Mouse (Mus musculus): ENCODE data around the gene Gpx3. TPM values are rescaled to one million over a fixed set of nuclear protein-coding genes. Genes with fewer than 3 reads are reported as not detected.
"Not testable (repeated sequence)": the region's sequence is repeated elsewhere in the genome, so short reads cannot be mapped to it uniquely, and the experiment has no call there.

Gene Gpx3
- polyA plus RNA-seq, 1 experiment: 2.0 TPM

DNA sequence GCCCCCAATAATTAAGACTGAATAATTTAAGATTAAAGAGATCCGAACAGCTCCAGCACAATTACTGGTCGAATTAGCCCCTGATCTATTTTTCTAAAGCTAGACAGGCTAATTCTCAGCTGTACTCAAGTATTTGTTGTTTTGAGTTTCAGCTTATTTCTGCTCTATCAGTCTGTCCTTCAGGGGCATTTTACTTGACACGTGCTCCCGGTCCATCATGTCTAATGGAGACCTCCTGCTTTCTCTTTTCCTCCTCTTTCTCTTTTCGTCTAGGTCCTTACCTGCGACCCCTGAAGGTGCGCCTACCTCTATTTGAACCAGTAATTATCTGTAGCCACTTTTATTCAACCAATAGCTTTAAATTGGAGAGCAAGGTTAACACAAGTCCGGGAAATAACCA, 52.5 kb downstream of the Gpx3 start:
- H3K27me3 ChIP-seq (ENCODE audit: control insufficient read depth, insufficient read depth, insufficient read length): no peaks in the 10 kb centered on the region
- no peak for TF ChIP-seq MYOG (IDR thresholded peaks at IDR 0.05; ENCODE audit: control insufficient read depth, extremely low read depth, insufficient read length)
- no peak for TF ChIP-seq MYOD1 (IDR thresholded peaks at IDR 0.05; ENCODE audit: control insufficient read depth, insufficient read length, low read depth)
- TF ChIP-seq CTCF (IDR thresholded peaks at IDR 0.05; ENCODE audit: control insufficient read depth, insufficient read depth, insufficient read length): no peak
- no peak for TF ChIP-seq FOSL1 (IDR thresholded peaks at IDR 0.05; ENCODE audit: insufficient read depth, low read length, poor library complexity, severe bottlenecking)
- no peak for TF ChIP-seq USF1 (IDR thresholded peaks at IDR 0.05; ENCODE audit: low read depth)
- TF ChIP-seq MAX (IDR thresholded peaks at IDR 0.05): no peak
- TF ChIP-seq CEBPB (IDR thresholded peaks at IDR 0.05; ENCODE audit: low read depth): no peak
- H3K4me3 ChIP-seq (ENCODE audit: insufficient read depth, poor library complexity, severe bottlenecking): no peak overlapping the region
- no peaks in the 10 kb centered on the region for H3K36me3 ChIP-seq (ENCODE audit: control insufficient read depth, insufficient read depth)
- H3K79me2 ChIP-seq (ENCODE audit: control insufficient read depth, insufficient read depth): peaks cover 58% of the 10 kb centered on the region
- H3ac ChIP-seq (ENCODE audit: control insufficient read depth, insufficient read length, low read depth): no peak overlapping the region
- peaks cover 29% of the 10 kb centered on the region for H3K79me3 ChIP-seq (ENCODE audit: low read depth)

DNA sequence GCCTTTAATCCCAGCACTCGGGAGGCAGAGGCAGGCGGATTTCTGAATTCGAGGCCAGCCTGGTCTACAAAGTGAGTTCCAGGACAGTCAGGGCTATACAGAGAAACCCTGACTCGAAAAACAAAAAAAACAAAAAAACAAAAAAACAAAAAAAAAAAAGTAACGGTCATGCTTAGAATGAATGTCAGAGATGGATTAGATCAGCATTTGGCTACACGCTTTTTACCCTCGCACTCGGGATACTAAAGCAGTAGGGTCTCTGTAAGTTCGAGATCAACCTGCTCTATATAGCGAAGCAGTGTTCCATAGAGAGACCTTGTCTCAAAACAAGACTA, 53.1 kb downstream of the Gpx3 start:
- Histone ChIP-seq H3ac (ENCODE audit: control insufficient read depth, insufficient read length, low read depth) (peak overlapping the region; percentile 94), H3K79me2 (ENCODE audit: control insufficient read depth, insufficient read depth) (peaks cover 54% of the 10 kb centered on the region), H3K4me3 (ENCODE audit: insufficient read depth, poor library complexity, severe bottlenecking) (peak overlapping the region; percentile 59), H3K79me3 (ENCODE audit: low read depth) (peaks cover 29% of the 10 kb centered on the region)
- H3K36me3 ChIP-seq (ENCODE audit: control insufficient read depth, insufficient read depth); H3K27me3 ChIP-seq (ENCODE audit: control insufficient read depth, insufficient read depth, insufficient read length): not testable (repeated sequence)

DNA sequence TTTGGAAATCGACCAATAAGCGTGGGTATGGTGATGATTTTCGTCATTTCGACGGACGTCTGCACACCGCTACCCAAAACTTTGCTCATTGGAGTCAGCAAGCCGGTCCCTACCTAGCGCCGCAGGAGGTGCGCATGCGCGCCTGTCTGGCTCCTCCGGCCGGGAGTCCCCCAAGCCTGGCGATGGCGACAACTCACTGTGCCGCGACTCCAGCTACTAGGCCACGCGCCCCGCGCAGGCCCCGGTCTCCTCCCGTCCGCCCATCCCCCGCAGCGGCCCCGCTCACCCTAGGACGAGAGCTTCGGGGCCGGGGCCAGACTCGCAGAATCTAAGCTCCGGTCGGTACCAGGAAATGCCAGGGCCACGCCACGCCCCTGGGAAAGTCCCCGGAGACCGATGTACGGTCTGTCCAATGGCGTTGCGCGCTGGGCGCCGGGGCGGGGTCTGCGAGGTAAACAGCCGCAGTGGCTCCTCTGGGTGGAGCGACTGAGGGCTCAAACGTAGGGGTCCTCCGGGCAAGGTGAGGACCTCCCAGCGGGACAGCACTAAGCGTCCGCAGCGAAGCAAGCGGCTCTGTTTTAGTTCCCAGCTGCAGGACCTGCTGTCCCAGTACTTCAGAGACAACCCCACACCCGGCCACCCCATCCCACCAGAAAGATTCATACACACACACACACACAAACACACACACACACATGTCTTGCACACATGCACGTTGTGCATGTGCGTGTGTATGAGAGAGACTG, 53.7 kb downstream of the Gpx3 start:
- Histone ChIP-seq H3K36me3 (ENCODE audit: control insufficient read depth, insufficient read depth) (no peaks in the 10 kb centered on the region), H3K79me3 (ENCODE audit: low read depth) (peaks cover 29% of the 10 kb centered on the region), H3K27me3 (ENCODE audit: control insufficient read depth, insufficient read depth, insufficient read length) (no peaks in the 10 kb centered on the region), H3K79me2 (ENCODE audit: control insufficient read depth, insufficient read depth) (peaks cover 49% of the 10 kb centered on the region), H3K4me3 (ENCODE audit: insufficient read depth, poor library complexity, severe bottlenecking) (peak overlapping the region; percentile 59), H3ac (ENCODE audit: control insufficient read depth, insufficient read length, low read depth) (peak overlapping the region; percentile 94)
- TF ChIP-seq CEBPB (IDR thresholded peaks at IDR 0.05; ENCODE audit: low read depth): no peak
- no peak for TF ChIP-seq MYOD1 (IDR thresholded peaks at IDR 0.05; ENCODE audit: control insufficient read depth, insufficient read length, low read depth)
- no peak for TF ChIP-seq MYOG (IDR thresholded peaks at IDR 0.05; ENCODE audit: control insufficient read depth, extremely low read depth, insufficient read length)
- TF ChIP-seq USF1 (IDR thresholded peaks at IDR 0.05; ENCODE audit: low read depth): no peak

DNA sequence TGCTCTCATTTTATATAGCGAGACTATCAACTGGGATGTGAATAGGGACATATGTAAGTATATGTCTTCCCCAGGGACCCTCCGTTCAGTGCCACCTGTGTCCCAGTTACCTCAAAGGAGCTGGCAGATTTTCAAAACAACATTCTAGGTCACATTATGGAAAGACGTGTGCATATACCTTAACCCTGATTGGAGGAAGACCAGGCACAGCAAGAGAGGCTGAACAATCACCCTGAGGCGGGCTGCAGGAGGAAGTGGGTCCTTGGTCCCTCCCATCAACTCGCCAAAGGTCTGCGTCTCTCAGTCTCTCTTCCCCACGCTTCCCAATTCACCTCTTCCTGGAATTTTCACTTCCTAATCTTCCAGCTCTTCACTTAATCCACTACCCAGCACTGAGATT, 54.7 kb downstream of the Gpx3 start:
- Histone ChIP-seq H3K4me3 (ENCODE audit: insufficient read depth, poor library complexity, severe bottlenecking) (no peak overlapping the region), H3K27me3 (ENCODE audit: control insufficient read depth, insufficient read depth, insufficient read length) (no peaks in the 10 kb centered on the region), H3K36me3 (ENCODE audit: control insufficient read depth, insufficient read depth) (no peaks in the 10 kb centered on the region), H3ac (ENCODE audit: control insufficient read depth, insufficient read length, low read depth) (no peak overlapping the region), H3K79me3 (ENCODE audit: low read depth) (peaks cover 22% of the 10 kb centered on the region), H3K79me2 (ENCODE audit: control insufficient read depth, insufficient read depth) (peaks cover 39% of the 10 kb centered on the region)
- TF ChIP-seq FOSL1 (IDR thresholded peaks at IDR 0.05; ENCODE audit: insufficient read depth, low read length, poor library complexity, severe bottlenecking) (no peak), CEBPB (IDR thresholded peaks at IDR 0.05; ENCODE audit: low read depth) (no peak), MAX (IDR thresholded peaks at IDR 0.05) (no peak), MYOD1 (IDR thresholded peaks at IDR 0.05; ENCODE audit: control insufficient read depth, insufficient read length, low read depth) (no peak), MYOG (IDR thresholded peaks at IDR 0.05; ENCODE audit: control insufficient read depth, extremely low read depth, insufficient read length) (no peak), USF1 (IDR thresholded peaks at IDR 0.05; ENCODE audit: low read depth) (no peak), CTCF (IDR thresholded peaks at IDR 0.05; ENCODE audit: control insufficient read depth, insufficient read depth, insufficient read length) (no peak)

DNA sequence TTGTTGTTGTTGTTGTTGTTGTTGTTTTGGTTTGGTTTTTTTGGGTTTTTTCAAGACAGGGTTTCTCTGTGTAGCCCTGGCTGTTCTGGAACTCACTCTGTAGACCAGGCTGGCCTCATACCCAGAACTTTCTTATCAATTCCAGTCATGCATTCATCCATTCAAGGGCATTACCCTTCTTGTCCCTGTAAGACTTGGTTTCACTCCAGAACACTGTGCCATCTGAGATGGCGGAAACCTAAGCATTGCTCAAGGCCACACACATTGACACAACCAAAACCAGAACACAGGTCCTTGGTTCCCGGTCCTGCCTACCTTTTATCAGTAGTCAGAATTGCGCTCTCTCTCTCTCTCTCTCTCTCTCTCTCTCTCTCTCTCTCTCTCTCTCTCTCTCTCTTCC, 55.5 kb downstream of the Gpx3 start:
- H3K36me3 ChIP-seq (ENCODE audit: control insufficient read depth, insufficient read depth); H3K27me3 ChIP-seq (ENCODE audit: control insufficient read depth, insufficient read depth, insufficient read length); H3ac ChIP-seq (ENCODE audit: control insufficient read depth, insufficient read length, low read depth); H3K4me3 ChIP-seq (ENCODE audit: insufficient read depth, poor library complexity, severe bottlenecking): not testable (repeated sequence)
- Histone ChIP-seq H3K79me3 (ENCODE audit: low read depth) (peaks cover 15% of the 10 kb centered on the region), H3K79me2 (ENCODE audit: control insufficient read depth, insufficient read depth) (peaks cover 31% of the 10 kb centered on the region)

DNA sequence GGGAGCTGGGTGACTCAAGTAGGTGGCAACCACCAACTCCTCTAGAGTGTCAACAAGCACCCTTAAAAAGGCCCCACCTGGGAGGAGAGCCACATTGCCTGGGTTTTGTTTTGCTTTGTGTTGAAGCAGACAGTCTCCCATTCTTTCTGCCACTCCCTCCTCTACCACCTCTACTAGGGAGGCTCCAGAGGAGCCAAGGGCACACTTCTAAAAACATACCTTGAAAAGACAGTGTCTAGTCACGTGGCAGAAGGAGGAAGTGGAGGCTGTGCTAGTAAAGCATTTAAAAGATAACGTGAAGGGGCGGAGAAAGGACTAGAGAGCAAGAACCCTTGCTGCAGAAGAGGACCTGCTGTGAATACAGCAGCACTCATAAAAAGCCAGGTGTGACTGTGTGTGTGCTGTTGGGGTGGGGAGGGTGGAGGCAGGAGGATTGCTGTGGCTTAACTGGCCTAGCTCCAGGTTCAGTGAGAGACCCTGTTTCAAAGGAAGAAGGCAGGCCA, 56.4 kb downstream of the Gpx3 start:
- Histone ChIP-seq H3ac (ENCODE audit: control insufficient read depth, insufficient read length, low read depth) (no peak overlapping the region), H3K4me3 (ENCODE audit: insufficient read depth, poor library complexity, severe bottlenecking) (no peak overlapping the region), H3K36me3 (ENCODE audit: control insufficient read depth, insufficient read depth) (no peaks in the 10 kb centered on the region), H3K79me3 (ENCODE audit: low read depth) (peaks cover 6% of the 10 kb centered on the region), H3K27me3 (ENCODE audit: control insufficient read depth, insufficient read depth, insufficient read length) (no peaks in the 10 kb centered on the region), H3K79me2 (ENCODE audit: control insufficient read depth, insufficient read depth) (peaks cover 21% of the 10 kb centered on the region)
- peak; percentile 34 for TF ChIP-seq USF1 (IDR thresholded peaks at IDR 0.05; ENCODE audit: low read depth)
- no peak for TF ChIP-seq CEBPB (IDR thresholded peaks at IDR 0.05; ENCODE audit: low read depth)

Other genes with a start within 250 kb of the Gpx3 start
- gene Cdc42se2, start 114.8 kb upstream of the Gpx3 start, polyA plus RNA-seq (2012; fragmentation: generic; extraction: Trizol): 21.8 TPM
- gene Lyrm7, start 41.5 kb upstream of the Gpx3 start, polyA plus RNA-seq (2012; fragmentation: generic; extraction: Trizol): 0.25 TPM
- 1,165 TPM for gene Hint1, start 36.1 kb upstream of the Gpx3 start, polyA plus RNA-seq (2012; fragmentation: generic; extraction: Trizol)
- gene Tnip1, start 60.5 kb downstream of the Gpx3 start, polyA plus RNA-seq (2012; fragmentation: generic; extraction: Trizol): 18.8 TPM
- 628 TPM for gene Anxa6, start 131.0 kb downstream of the Gpx3 start, polyA plus RNA-seq (2012; fragmentation: generic; extraction: Trizol)
- gene Ccdc69, start 175.7 kb downstream of the Gpx3 start, polyA plus RNA-seq (2012; fragmentation: generic; extraction: Trizol): 0.04 TPM
- gene Gm2a, start 195.7 kb downstream of the Gpx3 start, polyA plus RNA-seq (2012; fragmentation: generic; extraction: Trizol): 2.9 TPM
- 0.01 TPM for gene Slc36a3, start 249.3 kb downstream of the Gpx3 start, polyA plus RNA-seq (2012; fragmentation: generic; extraction: Trizol)

Measured in C2C12 (cell line).